Mouse (Mus musculus) midbrain, embryonic 14.5 days (tissue): ENCODE results near the gene Tecr. TPM values are rescaled to one million over a fixed set of nuclear protein-coding genes. Genes with fewer than 3 reads are reported as not detected.

ENCODE experiments used
- ATAC-seq: fragments of 200-750 bp; cut with Nextera tagmentation; 2 replicates; pipeline ENCODE4 v1.8.0; 2017; ENCODE audit warnings: moderate number of reproducible peaks, moderate library complexity; ENCODE audit not compliant: low FRiP score, low TSS enrichment
- DNase-seq: peaks from one replicate; pipeline ENCODE4 v3.0.0-alpha.2; 2015
- H3K27ac ChIP-seq: fragments of 300-500 bp; sonication (generic); replicated peaks from 2 replicates; pipeline ENCODE4 v1.5.1; 2014; ENCODE audit warnings: mild to moderate bottlenecking, low read depth, low read length, moderate library complexity
- H3K27me3 ChIP-seq: fragments of 300-500 bp; sonication (generic); 2 replicates; pipeline ENCODE4 v1.6.1; 2014; ENCODE audit warnings: low read length, control low read depth, mixed read lengths; ENCODE audit not compliant: control insufficient read depth, insufficient read depth
- H3K36me3 ChIP-seq: fragments of 300-500 bp; sonication (generic); 2 replicates; pipeline ENCODE4 v1.6.1; 2014; ENCODE audit warnings: low read length, control low read depth; ENCODE audit not compliant: control insufficient read depth, insufficient read depth
- H3K4me1 ChIP-seq: fragments of 300-500 bp; sonication (generic); 2 replicates; pipeline ENCODE4 v1.6.1; 2014; ENCODE audit warnings: mild to moderate bottlenecking, antibody characterized with exemption, low read length, control low read depth; ENCODE audit not compliant: control insufficient read depth, insufficient read depth
- H3K4me2 ChIP-seq: fragments of 300-500 bp; sonication (generic); 2 replicates; pipeline ENCODE4 v1.6.1; 2014; ENCODE audit warnings: mild to moderate bottlenecking, low read length, moderate library complexity
- H3K4me3 ChIP-seq: fragments of 300-500 bp; sonication (generic); replicated peaks from 2 replicates; pipeline ENCODE4 v1.5.1; 2014; ENCODE audit warnings: low read depth, low read length
- H3K9ac ChIP-seq: fragments of 300-500 bp; sonication (generic); replicated peaks from 2 replicates; pipeline ENCODE4 v1.6.1; 2014; ENCODE audit warnings: mild to moderate bottlenecking, low read length, moderate library complexity
- H3K9me3 ChIP-seq: fragments of 300-500 bp; sonication (generic); 2 replicates; pipeline ENCODE4 v1.6.1; 2016; ENCODE audit warnings: low read length, control low read depth, mixed read lengths; ENCODE audit not compliant: control insufficient read depth
- WGBS: fragments of 180-500 bp; shearing (Covaris S2); extraction: QIAGEN DNeasy Blood & Tissue Kit; methylation state at CpG from one replicate; pipeline ENCODE4 v1.1.7; 2014; 5-methylcytosine and 5-hydroxymethylcytosine counted together
- polyA plus RNA-seq: library from polyadenylated mRNA; unstranded; fragments of >200 nt; fragmentation: Nextera tagmentation; extraction: Ambion mirVana; gene quantifications from 2 replicates; pipeline ENCODE4 v1.2.1, GENCODE M21; 2014

The Tecr gene
- polyA plus RNA-seq, 1 experiment from 2014 or later: 987 TPM

DNA sequence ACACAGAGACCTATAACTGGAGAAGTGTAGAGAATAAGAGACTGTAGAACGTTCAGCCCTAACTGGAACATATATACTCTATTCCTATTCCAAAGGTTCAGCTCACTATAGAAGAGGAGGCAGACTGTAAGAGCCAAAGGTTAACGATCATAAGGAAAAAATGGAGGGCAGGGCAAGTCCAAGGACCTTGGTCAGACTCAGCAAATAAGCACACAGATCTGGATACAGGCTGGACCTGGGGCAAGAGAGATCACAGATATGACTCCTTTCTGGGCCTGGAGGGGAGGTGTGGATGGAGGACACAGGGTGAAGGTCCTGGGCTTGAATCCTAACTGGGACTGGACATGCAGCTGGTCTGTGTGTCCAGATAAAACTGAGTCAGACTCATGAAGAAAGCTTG is 73.0 kb downstream of the Tecr start:
- ATAC-seq (no peak), DNase-seq (no peak)
- H3K36me3 ChIP-seq: no peaks in the 10 kb centered on the region
- no peaks in the 10 kb centered on the region for H3K27me3 ChIP-seq
- WGBS: 82% methylated on average over 2 of the region's 2 CpGs
- H3K9ac ChIP-seq: no peak overlapping the region
- H3K9me3 ChIP-seq: no peaks in the 10 kb centered on the region
- no peaks in the 10 kb centered on the region for H3K4me1 ChIP-seq
- H3K4me3 ChIP-seq: no peak overlapping the region
- no peak overlapping the region for H3K4me2 ChIP-seq
- no peak overlapping the region for H3K27ac ChIP-seq

Other genes with a start within 250 kb of the Tecr start
- 7.7 and 10.2 TPM in 2 replicates for gene Clgn, start 218.1 kb downstream of the Tecr start, polyA plus RNA-seq
- 278 and 296 TPM in 2 replicates for gene Scoc, start 149.6 kb downstream of the Tecr start, polyA plus RNA-seq
- gene Olfr370, start 72.2 kb downstream of the Tecr start, polyA plus RNA-seq: not detected in 2 replicates
- 346 and 405 TPM in 2 replicates for gene Ndufb7, start 41.3 kb downstream of the Tecr start, polyA plus RNA-seq
- 46.2 TPM in 2 replicates for gene Dnajb1, start 222 bp upstream of the Tecr start, polyA plus RNA-seq
- gene Gipc1, start 44.7 kb upstream of the Tecr start, polyA plus RNA-seq: 106 and 116 TPM in 2 replicates
- 0.72 and 1.3 TPM in 2 replicates for gene Ptger1, start 58.7 kb upstream of the Tecr start, polyA plus RNA-seq
- 26.6 TPM in 2 replicates for gene Pkn1, start 91.2 kb upstream of the Tecr start, polyA plus RNA-seq
- gene Ddx39, start 107.2 kb upstream of the Tecr start, polyA plus RNA-seq: 109 and 113 TPM in 2 replicates
- 8.5 and 12.3 TPM in 2 replicates for gene Adgre5, start 133.4 kb upstream of the Tecr start, polyA plus RNA-seq